Mouse (Mus musculus) ovary, postnatal 14 days (tissue): ENCODE measurements at regions not wholly inside any gene's neighbourhood (a gene's known extent, or its start where the extent isn't known, plus 50 kb on each side); places are given as distances from the start of the nearest gene placed in this dataset.
"Not testable (repeated sequence)": the region's sequence is repeated elsewhere in the genome, so short reads cannot be mapped to it uniquely, and the experiment has no call there.

ENCODE experiments used
- DNase-seq: peaks from one replicate; pipeline ENCODE4 v3.0.0; 2022; ENCODE audit warnings: low spot score

DNA sequence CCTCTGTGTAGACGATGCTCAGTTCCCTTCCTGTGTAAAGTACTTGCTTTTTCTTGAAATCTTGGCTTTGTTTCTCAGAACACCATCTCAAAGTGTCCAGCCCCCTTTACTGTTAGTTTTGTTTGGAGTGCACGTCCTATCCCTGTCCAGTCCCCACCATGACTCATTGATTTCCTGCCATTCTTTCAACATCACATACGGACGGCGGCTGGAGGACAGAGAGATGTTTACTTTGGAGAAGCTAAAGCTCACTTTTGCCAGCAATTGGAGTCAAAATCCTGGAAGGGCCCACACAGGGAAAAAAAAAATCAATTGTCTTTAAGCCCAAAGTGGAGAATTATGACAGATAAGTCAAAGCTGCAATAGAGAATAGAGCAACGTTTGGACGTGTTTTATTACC lies 51.8 kb downstream of the Gm5426 start:
- no peak for DNase-seq

DNA sequence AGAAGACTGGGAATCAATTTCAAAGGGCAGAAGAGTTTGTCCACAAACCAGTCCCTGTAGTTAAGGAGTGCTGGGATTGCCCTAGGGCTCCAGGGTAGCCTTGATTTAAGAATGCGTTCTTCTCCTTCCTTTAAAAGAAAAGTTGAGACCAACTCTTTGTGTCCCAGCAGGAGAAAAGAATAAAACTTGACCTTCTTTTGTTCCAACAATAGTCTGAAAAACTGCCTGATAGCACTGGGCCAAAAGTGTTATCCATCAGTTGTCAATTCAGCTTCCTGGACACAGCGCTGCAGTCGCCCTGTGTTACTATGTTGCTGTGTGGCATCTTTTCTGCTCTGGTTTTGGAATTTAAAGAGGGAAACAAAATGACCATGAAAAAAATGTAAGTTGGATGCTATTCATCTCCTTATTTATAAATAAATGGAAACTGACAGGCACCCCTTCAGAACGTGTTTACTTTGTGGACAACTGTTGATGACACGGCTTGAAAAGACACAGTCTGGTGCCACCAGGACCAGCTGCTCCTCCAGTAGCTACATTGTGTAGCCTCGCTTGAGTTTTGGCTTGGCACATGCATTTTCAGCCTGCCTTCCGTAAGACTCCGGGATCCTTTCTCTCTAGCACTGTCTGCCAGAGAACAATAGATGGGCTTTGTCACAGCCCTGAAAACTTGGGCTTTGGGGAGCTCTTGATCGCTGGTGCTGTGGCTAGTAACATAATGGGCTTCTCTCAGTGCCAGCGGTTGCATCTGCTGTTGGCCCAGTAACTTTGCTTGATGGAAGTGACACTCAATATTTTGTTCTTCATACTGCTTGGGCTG lies 54.0 kb downstream of the Gm5426 start:
- DNase-seq: no peak

DNA sequence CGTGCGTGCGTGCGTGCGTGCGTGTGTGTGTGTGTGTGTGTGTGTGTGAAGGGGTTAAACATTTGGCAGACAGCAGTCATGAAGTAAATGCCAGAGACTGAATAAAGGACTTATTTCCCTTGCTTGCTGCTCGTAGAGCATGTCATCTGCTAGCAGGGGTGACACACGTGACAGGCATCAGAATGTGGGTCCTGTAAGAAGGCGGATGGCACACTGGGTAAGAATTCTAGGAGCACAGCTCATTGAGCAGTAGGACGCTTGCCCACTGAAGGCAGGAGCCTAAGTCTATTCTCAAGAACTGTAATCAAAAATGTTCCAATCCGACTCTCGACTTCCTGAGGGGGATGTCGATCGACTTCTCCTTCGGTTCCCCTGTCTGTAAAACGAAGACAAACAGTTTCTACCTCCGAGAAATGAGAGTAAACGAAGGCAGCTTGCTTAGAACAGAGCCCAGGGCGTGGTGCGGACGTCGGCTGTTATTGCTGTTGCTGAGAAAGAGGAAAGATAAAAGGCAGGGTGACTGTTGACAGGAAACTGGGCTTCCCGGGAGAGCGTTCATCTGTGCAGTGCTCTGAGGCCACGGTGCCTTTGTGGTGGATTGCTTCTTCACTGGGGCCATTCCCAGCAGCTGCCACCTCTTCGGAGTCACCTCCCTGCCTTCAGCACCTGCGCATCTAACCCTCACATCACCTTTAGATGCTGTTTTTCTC lies 64.7 kb downstream of the Gm5426 start:
- no peak for DNase-seq

DNA sequence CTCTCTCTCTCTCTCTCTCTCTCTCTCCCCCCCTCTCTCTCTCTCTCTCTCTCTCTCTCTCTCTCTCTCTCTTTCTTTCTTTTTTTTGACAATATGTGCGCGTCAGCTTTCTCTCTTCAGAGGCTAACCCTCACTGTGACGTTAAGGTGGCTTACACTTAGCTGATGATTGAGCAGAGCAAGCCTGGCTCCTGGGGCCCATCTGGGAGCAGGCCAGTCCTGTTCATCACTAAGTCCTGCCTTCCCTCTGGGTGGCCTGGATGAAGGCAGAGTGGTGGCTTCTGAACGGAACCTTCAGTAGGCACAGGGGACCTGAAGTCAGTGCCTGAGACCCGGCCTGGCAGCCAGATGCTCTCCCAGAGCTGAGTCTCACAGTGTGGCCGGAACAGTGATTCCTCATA lies 65.5 kb downstream of the Gm5426 start:
- no peak for DNase-seq

DNA sequence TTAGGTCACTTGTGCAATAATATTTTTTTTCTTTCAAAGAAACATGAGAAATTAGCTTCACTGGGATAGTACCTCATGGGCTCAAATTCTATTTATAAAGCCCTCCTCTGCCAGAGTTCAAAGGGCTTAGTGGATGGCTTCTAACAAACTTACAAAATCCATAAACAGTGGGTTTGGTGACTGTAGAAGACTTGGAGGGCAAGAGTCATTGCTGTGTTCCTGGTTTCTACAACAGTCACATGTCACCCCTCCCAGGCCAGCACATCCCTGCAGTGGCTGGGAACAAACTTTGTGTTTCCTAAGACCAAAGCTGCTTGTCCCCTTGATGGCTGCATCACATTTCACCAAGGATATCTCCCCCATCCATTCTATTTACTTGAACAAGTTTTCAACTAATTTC lies 66.5 kb downstream of the Gm5426 start:
- DNase-seq: no peak

DNA sequence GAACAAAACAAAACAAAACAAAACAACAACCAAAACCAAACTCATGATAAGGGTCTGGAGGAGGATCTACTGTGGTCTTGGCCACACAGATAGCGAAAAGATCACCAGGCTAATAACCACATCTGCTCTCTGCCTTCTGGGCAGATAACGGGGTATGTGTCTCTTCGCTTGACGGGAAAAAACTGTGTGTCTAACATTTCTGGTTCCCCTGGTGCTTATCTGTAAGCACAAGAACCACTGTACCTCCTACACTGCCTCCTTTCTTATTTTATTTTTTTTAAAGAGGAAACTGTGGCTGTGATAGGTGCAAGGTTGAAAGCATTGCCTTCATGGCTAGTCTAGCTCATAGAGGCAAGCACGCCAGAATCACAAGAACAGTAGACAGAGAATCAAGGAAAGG lies 67.8 kb downstream of the Gm5426 start:
- no peak for DNase-seq

DNA sequence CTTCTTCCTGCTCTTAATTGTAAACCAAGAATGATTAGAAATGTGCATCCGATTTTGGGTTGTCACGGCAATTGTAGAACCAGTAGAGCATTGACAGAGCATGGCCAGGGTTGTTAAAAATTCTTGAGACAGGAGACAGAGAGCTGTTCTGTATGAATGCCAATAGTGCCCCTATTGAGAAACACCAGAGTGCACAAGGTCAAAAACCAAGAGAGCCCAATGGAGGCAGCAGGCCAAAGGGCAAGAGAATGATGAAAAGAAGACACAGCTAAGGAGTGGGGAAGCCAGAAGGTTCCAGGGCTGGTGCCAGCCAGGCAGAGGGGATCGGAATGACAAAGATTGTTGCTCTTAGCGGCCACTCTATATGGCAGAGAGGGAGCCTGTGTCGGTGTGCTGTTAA lies 72.8 kb downstream of the Gm5426 start:
- no peak for DNase-seq

DNA sequence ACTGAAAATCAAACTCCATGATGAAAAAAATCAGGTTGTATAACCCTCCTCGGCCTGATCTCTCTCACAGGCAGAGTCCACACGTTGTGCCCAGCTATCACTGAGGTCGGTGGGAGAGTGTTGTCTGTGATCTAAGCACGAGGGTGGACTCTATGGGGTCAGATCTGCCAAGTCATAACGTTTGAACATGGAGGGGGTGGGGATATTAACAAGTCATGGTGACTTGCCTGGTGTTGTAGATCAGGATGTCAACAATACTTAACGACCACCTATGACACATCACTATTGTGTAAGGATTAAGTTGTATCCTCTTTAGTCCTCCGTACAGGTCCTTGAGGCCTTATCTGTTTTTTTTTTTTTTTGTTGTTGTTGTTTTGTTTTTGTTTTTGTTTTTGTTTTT lies 74.8 kb downstream of the Gm5426 start:
- DNase-seq: no peak

DNA sequence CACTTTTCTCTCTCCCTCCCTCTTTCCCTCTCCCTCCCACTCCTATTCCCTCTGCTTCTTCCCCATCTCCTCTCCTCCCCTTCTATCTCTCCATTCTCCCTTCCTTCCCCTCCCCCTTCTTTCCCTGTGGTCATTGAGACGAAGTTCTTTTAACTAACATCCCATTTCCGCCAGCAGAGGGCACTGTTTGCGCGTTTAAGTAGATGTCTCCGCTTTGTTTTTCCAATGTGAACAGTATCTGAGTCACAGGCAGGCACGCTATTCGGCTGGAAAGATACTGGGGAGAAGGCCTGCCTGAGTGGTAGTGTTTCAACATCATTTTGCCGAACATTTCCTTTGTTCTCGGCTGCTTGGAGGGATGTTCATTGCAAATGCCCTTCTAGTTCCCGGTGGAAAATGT lies 77.5 kb downstream of the Gm5426 start:
- DNase-seq: peak; percentile 92

DNA sequence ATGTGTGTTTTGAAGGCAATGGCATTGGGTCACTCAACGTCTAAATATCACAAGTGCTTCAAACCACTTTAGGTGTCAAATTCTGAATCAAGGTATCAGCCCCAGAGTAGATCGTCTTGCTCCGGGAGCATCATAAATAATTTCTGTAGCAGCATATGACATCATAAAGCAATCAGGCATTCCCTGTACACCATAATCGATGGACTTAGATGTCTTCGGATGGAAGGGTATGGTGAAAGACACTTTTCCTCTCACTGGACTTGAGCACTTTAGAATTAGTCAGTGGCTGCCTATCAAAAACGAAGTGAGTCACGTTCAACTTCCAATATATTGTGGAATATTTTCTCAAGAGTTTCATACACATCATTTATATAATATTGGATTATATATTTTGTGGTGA lies 77.9 kb downstream of the Gm5426 start:
- no peak for DNase-seq

DNA sequence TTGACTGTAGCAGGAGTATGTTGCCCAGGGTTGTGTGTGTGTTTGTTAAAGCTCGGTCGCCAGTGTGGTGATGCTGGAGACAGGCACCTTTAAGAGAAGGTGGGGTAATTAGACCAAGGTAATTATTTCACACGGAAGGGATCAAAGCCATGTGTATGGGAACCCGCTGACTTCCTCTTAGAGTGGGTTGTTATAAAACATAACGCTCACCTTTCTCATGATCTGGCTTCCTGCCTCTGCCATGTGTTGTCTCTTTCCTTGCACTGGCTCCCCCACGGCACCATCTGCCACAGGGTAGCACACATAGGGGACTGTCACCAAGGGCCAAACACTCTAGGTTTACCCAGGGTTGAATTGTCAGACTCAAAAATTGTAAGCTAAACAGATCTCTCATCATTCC lies 78.5 kb downstream of the Gm5426 start:
- DNase-seq: no peak

DNA sequence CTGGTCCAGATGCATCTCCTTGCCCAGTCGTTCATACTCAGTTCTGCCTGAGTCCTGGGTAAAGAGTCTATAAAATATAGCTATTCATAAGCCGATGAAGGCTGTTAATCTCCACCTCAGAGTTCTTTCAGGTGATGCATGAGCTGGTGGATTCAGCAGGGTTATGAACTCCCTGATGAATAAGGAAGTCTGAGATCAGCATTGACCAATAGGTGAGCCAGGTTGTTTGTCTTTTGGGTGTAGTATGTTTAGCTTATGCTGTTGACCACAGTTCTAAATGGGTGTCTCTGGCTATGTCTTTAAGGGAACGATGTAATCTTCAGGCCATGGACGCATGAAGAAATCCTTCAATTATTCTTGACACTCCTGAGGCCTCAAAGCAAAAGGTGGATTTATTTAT lies 84.3 kb downstream of the Gm5426 start:
- no peak for DNase-seq

DNA sequence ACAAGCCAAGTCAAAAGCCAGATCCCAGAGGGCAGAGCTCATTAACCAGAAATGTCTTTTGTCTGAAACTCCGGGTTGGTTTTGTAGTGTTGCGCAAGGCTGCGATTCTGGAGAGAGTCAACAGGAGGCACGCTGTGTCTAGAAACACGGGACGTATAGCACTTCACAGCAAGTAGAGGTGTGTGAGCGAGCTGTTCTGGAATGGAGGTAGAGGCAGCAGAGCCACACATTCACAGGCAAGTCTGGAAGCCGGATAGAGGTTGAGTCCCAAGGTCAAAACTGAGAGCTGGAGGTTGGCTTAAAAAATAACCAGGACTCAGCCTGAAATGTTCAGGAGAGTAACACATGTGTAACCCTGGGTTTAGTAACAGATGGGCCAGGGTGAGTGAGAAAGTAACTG lies 94.0 kb downstream of the Gm5426 start:
- no peak for DNase-seq

DNA sequence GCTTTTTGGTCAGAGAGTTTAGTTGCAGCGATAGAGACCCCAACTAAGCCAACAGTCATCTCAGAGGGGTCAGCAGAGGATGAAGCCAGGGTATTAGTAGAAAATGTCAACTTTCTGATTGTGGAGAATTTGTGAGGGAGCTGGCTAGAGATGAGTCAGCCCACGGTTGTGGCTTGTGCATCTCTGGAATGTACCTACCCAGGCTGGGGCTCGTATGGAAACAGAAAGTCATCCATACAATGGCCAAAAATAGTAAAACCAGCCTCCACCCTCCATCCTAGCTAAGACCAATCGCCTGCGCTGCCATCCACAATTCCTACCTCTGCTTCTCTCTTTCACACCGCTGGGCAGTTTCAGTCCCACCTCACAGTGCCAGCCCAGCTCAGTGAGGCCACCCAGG lies 94.9 kb downstream of the Gm5426 start:
- no peak for DNase-seq

DNA sequence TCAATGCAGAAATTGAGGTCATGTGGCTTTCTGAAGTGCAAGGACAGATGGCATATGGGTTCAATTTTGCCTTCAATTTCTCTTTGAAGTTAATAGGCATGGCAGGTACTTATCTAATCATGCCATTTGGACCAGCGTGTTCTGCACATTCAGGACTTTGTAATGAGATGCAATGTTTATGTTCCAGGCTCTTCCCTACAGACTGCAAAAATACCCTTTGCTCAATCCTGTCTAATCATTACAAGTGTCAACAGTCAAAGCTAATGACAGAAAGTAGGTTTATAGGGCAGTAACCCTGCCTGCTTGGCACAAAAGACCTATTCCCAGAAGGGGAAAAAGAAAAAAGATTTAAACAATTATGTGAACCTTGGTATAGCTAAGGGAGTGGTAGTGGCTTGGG lies 96.5 kb downstream of the Gm5426 start:
- DNase-seq: no peak

DNA sequence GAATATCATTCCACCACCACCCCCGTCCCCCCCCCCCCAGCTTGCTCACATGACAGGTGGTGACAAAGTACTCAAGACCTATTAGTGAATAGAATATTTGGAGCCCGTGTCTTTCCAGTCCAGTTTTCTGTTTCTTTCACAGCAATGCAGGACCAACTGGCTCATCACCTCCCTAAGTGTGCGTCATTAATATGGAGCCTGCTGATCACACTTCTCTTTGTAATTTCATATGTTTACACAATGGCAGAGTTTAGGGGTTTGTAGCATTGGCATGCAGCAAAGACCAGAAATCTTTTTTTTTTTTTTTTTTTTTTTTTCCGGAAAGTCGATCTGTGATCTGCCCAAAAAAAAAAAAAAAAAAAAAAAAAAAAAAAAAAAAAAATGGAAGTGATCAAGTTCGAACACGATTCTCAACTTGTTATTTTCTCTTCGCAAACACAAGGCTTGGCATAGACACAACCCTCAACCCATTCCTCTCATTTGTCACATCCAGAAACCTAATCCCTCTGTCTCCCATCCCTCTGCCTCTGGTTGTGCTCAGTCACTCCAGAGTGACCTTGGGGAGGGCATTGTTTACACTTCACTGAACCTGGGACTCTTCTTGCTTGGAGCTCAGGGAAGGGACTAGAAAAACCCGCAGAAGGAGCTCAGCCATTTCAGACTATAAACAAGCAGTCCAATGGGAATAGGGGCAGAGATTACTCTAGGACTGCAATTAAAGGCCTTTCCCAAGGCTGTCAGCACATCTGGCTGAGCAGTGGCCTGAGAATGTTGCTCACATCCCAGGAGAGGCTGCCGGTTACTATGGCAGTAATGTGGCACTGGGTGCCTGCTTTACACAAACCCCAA lies 98.4 kb downstream of the Gm5426 start:
- DNase-seq: no peak

DNA sequence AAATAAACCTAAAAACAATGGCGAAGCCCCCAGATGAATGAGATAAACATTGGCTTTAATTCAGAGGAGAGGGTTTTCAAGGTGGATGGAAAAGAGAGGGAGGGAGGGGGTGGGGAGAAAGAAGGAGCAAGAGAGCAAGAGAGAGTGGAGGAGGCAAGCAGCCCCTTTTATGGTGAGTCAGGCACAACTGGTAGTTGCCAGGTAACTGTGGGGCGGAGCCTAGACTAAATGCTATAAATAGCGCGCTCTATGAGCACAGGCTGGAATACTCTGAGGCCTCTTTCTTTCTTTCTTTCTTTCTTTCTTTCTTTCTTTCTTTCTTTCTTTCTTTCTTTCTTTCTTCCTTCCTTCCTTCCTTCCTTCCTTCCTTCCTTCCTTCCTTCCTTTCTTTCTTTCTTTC lies 99.6 kb downstream of the Gm5426 start:
- DNase-seq: not testable (repeated sequence)

DNA sequence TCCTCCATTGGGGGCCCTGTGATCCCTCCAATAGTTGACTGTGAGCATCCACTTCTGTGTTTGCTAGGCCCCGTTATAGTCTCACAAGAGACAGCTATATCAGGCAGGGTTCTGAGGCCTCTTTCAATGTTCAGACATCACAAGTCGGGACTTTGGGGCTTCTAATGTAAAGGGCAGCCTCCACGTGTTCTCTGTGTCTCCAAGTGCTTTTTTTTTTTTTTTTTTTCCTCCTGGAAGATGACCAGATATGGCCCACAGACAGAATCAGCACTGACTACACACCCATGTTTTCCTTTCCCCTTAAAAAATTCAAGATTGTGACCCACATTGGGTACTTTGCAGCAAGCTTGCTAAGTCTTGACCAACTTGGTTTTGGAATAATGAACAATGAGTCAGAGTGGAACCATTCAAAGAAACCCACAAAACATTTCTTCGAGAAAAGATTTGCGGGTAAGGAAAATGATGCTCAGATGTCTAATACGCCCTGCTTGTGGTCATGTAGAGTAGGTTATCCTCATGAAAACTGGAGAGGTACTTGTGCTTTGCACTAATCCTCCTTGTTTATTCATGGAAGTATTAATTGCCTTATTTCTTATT lies 100.5 kb downstream of the Gm5426 start:
- no peak for DNase-seq

DNA sequence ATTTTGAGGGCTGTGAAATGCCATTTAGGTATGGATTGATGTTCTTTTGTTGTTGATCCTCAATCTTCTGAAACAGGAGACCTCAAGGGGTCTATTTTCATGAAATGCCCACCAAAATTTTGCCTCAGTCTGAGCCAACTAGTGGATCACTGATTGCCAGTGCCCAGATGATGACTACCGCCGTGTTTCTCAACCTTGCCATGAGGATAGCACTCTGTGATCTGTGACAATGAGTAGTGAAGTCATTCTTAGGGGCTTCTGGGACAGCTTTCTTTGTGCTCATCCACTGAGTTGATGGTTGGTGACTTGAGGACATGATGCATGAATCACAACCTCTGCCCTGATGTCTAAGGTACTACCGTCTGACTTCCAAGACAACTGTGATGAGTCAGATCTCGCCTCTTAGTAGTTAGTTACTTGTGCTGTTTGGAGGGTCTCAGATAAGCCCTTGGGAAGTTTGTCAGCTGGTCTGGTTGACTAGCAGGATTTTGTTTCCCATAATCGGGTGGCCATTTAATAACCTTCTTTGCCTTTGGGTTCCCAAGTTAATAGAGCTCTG lies 101.2 kb downstream of the Gm5426 start:
- no peak for DNase-seq

DNA sequence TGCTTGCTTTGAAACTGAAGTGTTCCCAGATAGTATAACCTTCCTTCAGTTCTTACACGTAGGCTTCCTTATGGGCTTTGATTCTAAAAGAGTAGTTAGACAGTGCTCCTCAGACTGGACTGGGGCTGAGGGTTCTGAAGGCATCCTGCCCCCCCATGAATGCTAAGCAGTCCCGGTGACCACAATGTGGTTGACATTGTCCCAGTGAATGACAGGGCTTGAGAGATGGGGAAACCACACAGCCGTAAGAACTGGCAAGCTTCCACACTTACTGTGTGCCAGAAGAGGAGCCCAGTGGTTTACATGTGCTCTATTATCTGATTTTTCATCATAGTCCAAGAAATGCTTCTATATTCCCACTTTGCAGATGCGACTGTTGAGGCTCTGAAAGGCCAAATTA lies 101.8 kb downstream of the Gm5426 start:
- no peak for DNase-seq

DNA sequence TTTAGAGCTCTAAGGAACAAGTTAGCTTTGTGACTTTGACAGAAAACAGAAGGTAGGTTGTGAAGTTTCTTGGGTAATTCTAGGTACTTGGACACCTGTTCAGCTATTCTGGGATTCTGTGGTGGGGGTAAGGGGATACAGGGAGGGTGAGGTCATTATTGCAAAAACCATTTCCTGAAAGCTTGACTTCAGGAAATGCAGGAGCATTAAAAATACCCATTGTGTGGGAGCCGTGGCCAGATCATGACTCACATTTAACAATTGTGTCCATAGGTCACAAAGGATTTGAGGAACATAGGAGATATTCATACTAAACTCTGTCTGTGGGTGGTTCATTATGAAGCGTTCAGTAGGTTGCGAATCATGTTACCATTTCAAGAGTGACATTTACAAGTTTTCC lies 102.4 kb downstream of the Gm5426 start:
- DNase-seq: no peak

DNA sequence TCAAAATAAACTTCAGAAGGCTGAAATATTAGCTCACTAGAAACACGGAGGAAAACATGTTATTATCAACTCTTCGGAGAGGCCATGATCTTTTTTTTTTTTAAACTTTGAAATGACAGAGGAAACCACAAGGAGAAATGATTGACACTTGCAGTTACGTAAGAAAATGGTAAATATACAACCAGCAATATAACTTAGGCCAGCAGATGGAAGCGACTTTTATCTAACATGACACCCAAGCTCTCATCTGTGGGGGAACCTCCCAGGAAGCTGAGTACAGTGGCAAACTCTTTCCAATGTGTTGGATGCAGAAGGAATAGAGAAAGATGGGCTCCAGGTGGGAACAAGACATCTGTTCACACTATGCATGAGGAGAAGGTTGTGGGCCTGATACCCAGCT lies 104.2 kb downstream of the Gm5426 start:
- no peak for DNase-seq
